Mouse (Mus musculus) bone marrow, adult 2 months (tissue): Measurements from ENCODE around the gene Mllt1.

Source experiments
- CTCF ChIP-seq: fragments of 200-500 bp; IDR thresholded peaks from 2 replicates; pipeline ENCODE4 v1.5.1; 2011; ENCODE audit warnings: low read length, control low read depth; ENCODE audit not compliant: control insufficient read depth, insufficient read depth
- POLR2A ChIP-seq: fragments of 200-500 bp; IDR thresholded peaks from 2 replicates; pipeline ENCODE4 v1.6.1; 2011; ENCODE audit warnings: low read depth, mild to moderate bottlenecking, control low read depth, low read length, borderline replicate concordance; ENCODE audit not compliant: control insufficient read depth

GRCm38 (mm10) chr17:56936731-56937130 is 1.5 kb upstream of the Mllt1 start:
- no peak for TF ChIP-seq CTCF
- TF ChIP-seq POLR2A = no peak
